Mouse (Mus musculus) bone marrow macrophage, adult 2 months (primary cell): ENCODE measurements around the gene Sult1a1.

ENCODE experiments used
- CTCF ChIP-seq: IDR thresholded peaks from 2 replicates; pipeline ENCODE4 v1.5.1; 2012; ENCODE audit warnings: low read depth, mild to moderate bottlenecking, low read length, moderate library complexity
- POLR2A ChIP-seq: IDR thresholded peaks from 2 replicates; pipeline ENCODE4 v1.6.1; 2012; ENCODE audit warnings: mild to moderate bottlenecking, low read depth, low read length, borderline replicate concordance

DNA sequence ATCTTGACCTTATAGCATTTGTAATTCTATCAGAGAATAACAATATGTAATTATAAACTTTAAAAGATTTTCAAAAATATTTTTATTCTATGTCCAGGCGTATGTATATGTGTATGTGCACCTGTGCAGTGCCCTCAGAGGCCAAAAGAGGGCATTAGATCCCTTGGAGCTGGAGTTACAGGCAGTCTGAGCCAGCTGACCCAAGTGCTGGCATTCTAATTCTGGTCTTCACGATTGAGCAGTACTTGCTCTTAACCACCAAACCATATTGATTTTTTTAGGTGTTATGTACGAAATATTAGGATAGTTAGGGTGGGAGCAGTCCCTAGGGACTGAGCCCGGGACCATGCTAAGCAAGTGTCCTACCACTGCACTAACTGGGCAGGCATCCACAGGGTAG lies 27.7 kb downstream of the Sult1a1 start:
- TF ChIP-seq CTCF, result no peak
- TF ChIP-seq POLR2A, result no peak
